16 mouse cellular contexts compared by ENCODE assay signal in the genomic region with DNA sequence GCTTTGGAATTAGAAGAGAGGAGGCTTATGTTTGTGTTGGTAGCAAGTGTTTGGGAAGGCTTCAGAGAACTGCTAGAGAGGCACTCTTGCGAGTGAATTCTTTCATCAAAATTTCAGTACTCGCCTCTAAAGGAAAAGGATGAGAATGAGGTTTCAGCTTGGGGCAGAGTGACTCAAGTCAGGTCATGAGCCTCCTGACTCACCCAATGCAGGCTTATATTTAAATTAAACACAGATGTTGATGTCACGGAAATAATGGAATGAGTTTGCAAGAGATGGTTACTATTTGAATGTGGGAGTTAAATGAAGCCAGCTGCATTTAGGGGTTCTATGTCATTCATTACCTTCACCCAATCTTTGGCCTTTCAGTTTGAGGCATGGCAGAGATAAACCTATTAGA.
"Had no signal": no experiment of that assay in that cellular context is flagged by ENCODE, and none has a peak within 500 bp of the region (broad histone marks: within the 10 kb centered on the region; RNA-seq: fewer than 3 reads in every experiment).

No protein-coding gene starts in this region.

- H3K9me3 ChIP-seq: kidney, embryonic 15.5 days; limb, embryonic 12.5 days; liver, embryonic 13.5 days; midbrain, embryonic 10.5 days; neural tube, embryonic 12.5 days had no signal

- H3K27me3 ChIP-seq: kidney, embryonic 15.5 days; limb, embryonic 12.5 days; liver, embryonic 13.5 days; neural tube, embryonic 12.5 days had no signal

- H3K4me2 ChIP-seq: kidney, embryonic 15.5 days; limb, embryonic 12.5 days; liver, embryonic 13.5 days; neural tube, embryonic 12.5 days had no signal

- H3K4me3 ChIP-seq: kidney, embryonic 15.5 days; limb, embryonic 12.5 days; liver, embryonic 13.5 days; midbrain, embryonic 10.5 days; myocyte; neural tube, embryonic 12.5 days had no signal

- H3K4me1 ChIP-seq: kidney, embryonic 15.5 days; limb, embryonic 12.5 days; liver, embryonic 13.5 days; midbrain, embryonic 10.5 days; neural tube, embryonic 12.5 days had no signal

- H3K36me3 ChIP-seq: kidney, embryonic 15.5 days; limb, embryonic 12.5 days; liver, embryonic 13.5 days; midbrain, embryonic 10.5 days; neural tube, embryonic 12.5 days had no signal

- H3K27ac ChIP-seq: kidney, embryonic 15.5 days; limb, embryonic 12.5 days; liver, embryonic 13.5 days; midbrain, embryonic 10.5 days; neural tube, embryonic 12.5 days had no signal

- H3K9ac ChIP-seq: kidney, embryonic 15.5 days; limb, embryonic 12.5 days; liver, embryonic 13.5 days; neural tube, embryonic 12.5 days had no signal

- DNase-seq: kidney, postnatal 25 days; liver; liver, embryonic 13.5 days; lung, adult 18-20 months; lung, postnatal 36 days; midbrain, embryonic 14.5 days; retina, postnatal 1 day; right cerebral cortex, postnatal 4 days; spleen, adult 18-20 months; thymus, adult 18-20 months; thymus, postnatal 14 days had no signal
